8 mouse cellular contexts compared by ENCODE assay signal in genomic region chr19:7039841-7040636, GRCm38 (mm10). TPM values are rescaled to one million over a fixed set of nuclear protein-coding genes. Genes with fewer than 3 reads are reported as not detected.
DNase-seq lines count a peak whose midpoint lies in the region; ATAC-seq lines count a peak whose summit lies in the region.

Gene Stip1 (minus strand): TSS chr19:7039967.

- DNase-seq in WW6 (ENCODE audit: low read depth, low spot score), result peak; percentile 98
- DNase-seq in cerebellum, postnatal 4 days (ENCODE audit: low spot score in 2 of 2), result peak; percentile 92 to 98
- peak; percentile 100 for DNase-seq in gastrocnemius, adult 18-20 months (ENCODE audit: low spot score)
- DNase-seq in left cerebral cortex, adult 18-20 months (ENCODE audit: low spot score in 2 of 2), result peak; percentile 99
- peak; percentile 100 for DNase-seq in right cerebral cortex, adult 18-20 months
- peak; percentile 97 for DNase-seq in urinary bladder, postnatal 10 days (ENCODE audit: low spot score)

- peak within 1 kb of the TSS; percentile 72 for H3K4me2 ChIP-seq in hindbrain, embryonic 16.5 days (ENCODE audit: low read length)

- peak; percentile 99 for ATAC-seq in hindbrain, embryonic 16.5 days

- WGBS in hindbrain, embryonic 16.5 days, result 1% methylated on average over 49 of the region's 49 CpGs
- under 1% methylated on average over 41 of the region's 49 CpGs for WGBS in macrophage (ENCODE audit: missing documents)

- H3K27me3 ChIP-seq in hindbrain, embryonic 16.5 days (replicated peaks; ENCODE audit: control insufficient read depth, insufficient read depth, low read length), result no peaks in the 10 kb centered on the region

- no peaks in the 10 kb centered on the region for H3K36me3 ChIP-seq in hindbrain, embryonic 16.5 days (ENCODE audit: control insufficient read depth, insufficient read depth, low read length)
- H3K36me3 ChIP-seq in macrophage (ENCODE audit: inconsistent target), result 0 out of 2 replicates have a peak, but pooled peaks cover 4% of the 10 kb centered on the region

- peaks cover 44% of the 10 kb centered on the region for H3K79me2 ChIP-seq in macrophage (ENCODE audit: inconsistent target)

- H3K4me3 ChIP-seq in hindbrain, embryonic 16.5 days (ENCODE audit: low read length), result peak within 1 kb of the TSS; percentile 77
- peak within 1 kb of the TSS; percentile 70 for H3K4me3 ChIP-seq in macrophage (ENCODE audit: inconsistent target)

- peak within 1 kb of the TSS; percentile 87 for H3K27ac ChIP-seq in hindbrain, embryonic 16.5 days (ENCODE audit: low read depth, low read length)
- peak within 1 kb of the TSS; percentile 70 for H3K27ac ChIP-seq in macrophage

- H3K9me3 ChIP-seq in hindbrain, embryonic 16.5 days (ENCODE audit: control insufficient read depth, low read length), result no peaks in the 10 kb centered on the region

- H3K4me1 ChIP-seq in hindbrain, embryonic 16.5 days (ENCODE audit: control insufficient read depth, insufficient read depth, low read depth, low read length), result peaks cover 22% of the 10 kb centered on the region

- H3K9ac ChIP-seq in hindbrain, embryonic 16.5 days (ENCODE audit: low read depth, low read length), result peak within 1 kb of the TSS; percentile 93

RNA-seq across cellular contexts. Expression of gene Stip1, which starts in this region (rescaled TPM):
- total RNA-seq in gastrocnemius, adult 18-20 months (2021), result 10 to 100 TPM; 89.7 to 98.5 TPM
- polyA plus RNA-seq in hindbrain, embryonic 16.5 days (2015; fragmentation: Nextera tagmentation; extraction: Ambion mirVana), result 214 and 236 TPM in 2 replicates
- total RNA-seq in left cerebral cortex, adult 18-20 months (2021), result 100 to 1,000 TPM; 211 to 217 TPM
- total RNA-seq in macrophage (2018; cell fraction: chromatin; rRNA removed), result 10 to 100 TPM; 15.1 to 68.0 (median 30.0) TPM
- total RNA-seq in macrophage (2018; cell fraction: cytosol; rRNA removed), result 100 to 1,000 TPM in 3 of 26 experiments, 10 to 100 TPM in 23; 58.9 to 126 (median 84.4) TPM
- 10 to 100 TPM; 18.8 to 70.9 (median 47.2) TPM for total RNA-seq in macrophage (2018; cell fraction: nucleus; rRNA removed)
- polyA plus RNA-seq in macrophage (2018), result 53.3 to 149 TPM (median 126 TPM) in 3 replicates

Comparison
In these comparisons a context has a peak if more than half of its experiments do, and no peak if none do; other contexts are left out.
1. Peak in every context shown above with its lines: DNase-seq, ATAC-seq, H3K4me3 ChIP-seq and H3K27ac ChIP-seq.